Mouse (Mus musculus) left cerebral cortex, postnatal 10 days (tissue): ENCODE measurements around the gene Ihh. TPM values are rescaled to one million over a fixed set of nuclear protein-coding genes. Genes with fewer than 3 reads are reported as not detected.

ENCODE experiments used
- DNase-seq, 2 experiments: peaks; one replicate each; pipeline ENCODE4 v3.0.0; 2021 to 2022; ENCODE audit warnings: low spot score in 2 of 2, mixed read lengths in 1 of 2; ENCODE audit errors: extremely low spot score in 1 of 2
- intact Hi-C: fragments of 180-260 bp; cut with DNase I; formaldehyde crosslinking; loops from one replicate; pipeline ENCODE4 v1.15.1; 2025
- total RNA-seq, 2 experiments: library from RNA; stranded (reverse); gene quantifications; 2 replicates each; pipeline ENCODE4 v1.2.3; 2021

Ihh gene
- total RNA-seq, 2 experiments from 2014 or later = 0.45 to 0.47 TPM

DNA sequence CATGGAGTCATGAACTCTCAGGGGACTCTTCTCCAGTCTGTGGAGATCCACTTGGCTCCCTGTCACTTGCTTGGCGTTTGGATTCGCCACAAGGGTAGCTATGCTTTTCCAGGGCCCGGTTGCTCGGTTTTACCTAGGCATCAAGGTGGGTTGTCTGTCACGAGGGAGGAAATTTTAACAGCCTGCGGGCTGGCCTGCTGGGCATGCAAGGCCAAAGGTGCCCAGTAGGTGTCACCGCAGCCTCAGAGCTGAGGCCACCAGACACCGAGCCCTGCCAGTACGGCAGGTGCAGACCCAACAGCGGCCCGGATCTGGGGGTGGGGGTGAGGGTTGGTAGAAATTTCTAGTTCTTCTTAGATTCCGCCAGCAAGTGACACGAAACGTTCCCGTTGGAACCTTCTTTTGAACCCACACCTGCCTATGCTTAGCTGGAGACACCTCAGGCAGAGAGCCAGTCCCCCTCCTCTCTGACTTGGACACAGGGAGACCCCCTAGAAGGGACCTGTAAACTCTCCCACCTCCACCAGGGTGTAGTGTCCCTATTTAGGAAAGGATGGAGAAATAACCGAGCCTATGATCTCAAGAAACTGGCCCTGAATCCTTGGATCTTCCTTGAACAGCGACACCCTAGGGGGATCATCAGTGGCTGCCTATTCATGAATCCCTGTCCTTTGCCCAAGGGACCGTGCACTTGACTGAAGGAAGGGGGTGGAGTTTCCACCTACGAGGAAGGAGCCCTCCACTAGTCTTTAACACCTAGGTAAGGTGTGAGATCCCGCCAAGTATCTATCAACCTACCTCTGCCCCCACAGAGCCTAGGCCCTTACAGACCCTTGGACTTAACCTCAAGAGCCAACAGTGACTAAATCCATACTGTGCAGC lies 2.4 kb downstream of the Ihh start:
- peak in 1 of 2 experiments; percentile 63 for DNase-seq
- intact Hi-C loops = no loop called here

DNA sequence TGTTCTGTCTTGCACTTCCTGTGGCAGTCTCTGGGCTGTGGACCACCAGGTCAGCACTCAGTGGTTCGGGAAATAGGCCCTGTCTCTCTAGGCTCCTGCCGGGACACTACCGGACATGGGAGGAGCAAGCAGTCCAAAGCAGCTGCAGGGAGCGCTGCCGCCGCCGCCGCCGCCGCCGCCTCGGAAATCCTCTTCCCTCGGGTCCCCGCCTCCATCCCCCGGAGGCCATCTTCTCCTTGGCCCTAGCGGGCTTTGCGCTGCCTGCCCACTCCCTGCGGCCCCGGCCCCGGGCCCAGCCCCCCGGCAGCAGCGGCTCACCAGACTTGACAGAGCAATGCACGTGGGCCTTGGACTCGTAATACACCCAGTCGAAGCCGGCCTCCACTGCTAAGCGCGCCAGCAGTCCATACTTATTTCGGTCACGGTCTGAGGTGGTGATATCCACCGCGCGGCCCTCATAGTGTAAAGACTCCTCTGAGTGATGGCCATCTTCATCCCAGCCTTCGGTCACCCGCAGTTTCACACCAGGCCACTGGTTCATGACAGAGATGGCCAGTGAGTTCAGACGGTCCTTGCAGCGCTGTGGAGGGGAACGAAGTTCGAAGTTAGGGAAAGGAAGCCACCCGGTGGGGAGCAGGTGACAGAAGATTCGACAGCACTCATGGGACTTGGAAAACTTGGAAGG lies 3.3 kb downstream of the Ihh start:
- intact Hi-C loops = no loop called here
- peak in 1 of 2 experiments; percentile 72 for DNase-seq

DNA sequence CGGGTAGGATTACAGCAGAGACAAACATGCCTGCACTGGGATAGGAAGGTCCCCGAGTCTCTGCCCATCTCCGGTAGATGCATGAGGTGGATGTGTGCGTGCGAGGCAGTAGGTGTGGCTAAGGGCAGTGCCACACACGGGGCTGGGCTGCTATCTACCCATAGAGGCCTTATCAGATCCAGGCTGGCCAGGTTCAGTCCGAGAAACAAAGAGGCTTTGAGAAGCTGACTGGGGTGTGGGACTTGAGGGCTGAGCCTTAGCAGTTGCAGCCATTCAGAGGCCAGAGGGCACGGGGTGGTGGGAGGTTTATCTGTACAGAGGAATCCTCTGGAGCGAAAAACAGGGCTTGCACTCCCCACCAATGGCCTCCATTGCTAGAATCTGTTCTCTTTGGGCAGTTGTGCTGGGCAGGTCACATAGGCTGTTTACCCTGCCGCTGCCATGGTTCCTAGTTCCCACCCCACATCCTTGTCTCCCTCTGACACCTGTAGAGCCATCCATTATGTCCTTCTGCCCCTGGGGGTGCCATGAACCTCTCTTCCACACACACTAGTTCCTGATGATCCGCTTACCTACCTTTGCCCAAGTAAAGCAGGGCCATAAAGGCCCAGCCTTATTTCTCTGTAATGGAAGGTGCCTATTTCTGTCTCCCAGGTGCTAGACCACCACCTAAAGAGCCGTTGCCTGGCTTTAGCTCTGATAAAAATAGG lies 9.7 kb downstream of the Ihh start:
- no peak for DNase-seq
- intact Hi-C loops = no loop called here

DNA sequence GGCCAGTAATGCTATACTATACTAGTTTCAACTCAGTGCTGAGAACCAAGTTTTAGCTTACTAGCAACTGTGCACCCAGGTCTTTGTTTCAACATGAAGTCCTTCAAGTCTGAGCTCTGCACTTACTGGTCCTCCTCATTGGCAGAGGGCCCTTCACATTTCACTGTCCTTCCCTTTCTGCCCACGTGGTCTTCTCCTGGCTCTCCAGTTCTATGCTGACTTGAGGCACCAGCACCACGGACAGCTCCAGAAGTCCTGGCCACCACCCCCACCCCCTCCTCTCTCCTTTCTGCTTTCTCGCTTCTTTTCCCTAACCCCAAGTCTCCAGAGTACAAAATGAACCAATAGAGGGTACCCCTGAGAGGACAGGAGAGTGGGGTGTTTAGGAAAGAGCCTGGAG lies 11.7 kb downstream of the Ihh start:
- DNase-seq = no peak

DNA sequence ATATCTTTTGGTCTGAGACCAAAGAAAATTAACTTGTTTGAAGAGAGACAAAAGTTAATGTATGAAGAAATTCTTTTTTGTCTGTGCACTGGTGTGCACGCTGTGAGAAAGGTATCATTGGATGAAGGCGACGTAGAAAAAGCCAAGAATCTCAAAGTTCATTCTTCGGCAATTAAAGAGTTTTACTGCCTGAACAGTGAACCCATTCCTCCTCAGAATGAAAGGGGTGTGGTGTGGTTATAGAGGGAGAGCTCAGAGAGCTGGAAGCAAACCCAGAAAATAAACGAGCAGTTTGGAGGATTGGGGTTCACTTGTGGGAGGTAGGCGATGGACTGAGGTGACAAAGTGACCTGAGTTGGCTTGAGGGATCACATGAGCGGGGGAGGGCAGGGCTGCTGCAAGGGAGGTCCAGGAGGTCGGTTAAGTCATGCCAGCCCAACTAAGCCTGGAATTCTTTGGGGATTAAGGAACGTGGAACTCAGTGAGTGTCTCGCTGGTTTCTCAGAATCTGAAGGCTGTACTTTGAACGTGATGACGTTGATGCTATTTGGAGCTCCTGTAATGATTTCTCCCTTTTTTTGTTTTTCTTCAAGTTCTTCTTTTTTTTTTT lies 15.1 kb downstream of the Ihh start:
- intact Hi-C loops = no loop called here
- no peak for DNase-seq

More for the DNA sequence above, 11.7 kb downstream of the Ihh start:
- intact Hi-C loops = no loop called here

DNA sequence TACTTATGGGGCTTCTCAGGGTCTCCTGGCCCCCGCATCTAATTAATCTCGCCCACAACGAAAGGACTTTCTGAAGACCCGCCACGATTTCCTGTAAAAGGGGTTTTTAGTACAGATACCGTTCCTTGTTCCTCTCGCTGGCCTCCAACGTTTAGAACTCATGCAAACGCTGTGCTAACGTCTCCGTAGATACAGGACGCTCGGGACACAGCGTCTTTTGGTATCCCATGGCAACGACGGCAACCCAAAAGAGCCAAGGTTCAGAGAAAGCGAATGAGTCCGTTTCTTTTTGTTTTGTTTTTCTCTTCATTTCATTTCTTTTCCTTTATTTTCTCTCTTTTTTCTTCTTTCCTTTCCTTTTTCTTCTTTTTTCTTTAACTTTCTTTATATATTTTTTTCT lies 16.1 kb downstream of the Ihh start, which contains the start of gene Cfap65:
TSS of gene Cfap65 (minus strand) at position 198 of the 400 bp plus-strand sequence.
- intact Hi-C loops = no loop called here
- DNase-seq = peak; percentile 59 to 63

DNA sequence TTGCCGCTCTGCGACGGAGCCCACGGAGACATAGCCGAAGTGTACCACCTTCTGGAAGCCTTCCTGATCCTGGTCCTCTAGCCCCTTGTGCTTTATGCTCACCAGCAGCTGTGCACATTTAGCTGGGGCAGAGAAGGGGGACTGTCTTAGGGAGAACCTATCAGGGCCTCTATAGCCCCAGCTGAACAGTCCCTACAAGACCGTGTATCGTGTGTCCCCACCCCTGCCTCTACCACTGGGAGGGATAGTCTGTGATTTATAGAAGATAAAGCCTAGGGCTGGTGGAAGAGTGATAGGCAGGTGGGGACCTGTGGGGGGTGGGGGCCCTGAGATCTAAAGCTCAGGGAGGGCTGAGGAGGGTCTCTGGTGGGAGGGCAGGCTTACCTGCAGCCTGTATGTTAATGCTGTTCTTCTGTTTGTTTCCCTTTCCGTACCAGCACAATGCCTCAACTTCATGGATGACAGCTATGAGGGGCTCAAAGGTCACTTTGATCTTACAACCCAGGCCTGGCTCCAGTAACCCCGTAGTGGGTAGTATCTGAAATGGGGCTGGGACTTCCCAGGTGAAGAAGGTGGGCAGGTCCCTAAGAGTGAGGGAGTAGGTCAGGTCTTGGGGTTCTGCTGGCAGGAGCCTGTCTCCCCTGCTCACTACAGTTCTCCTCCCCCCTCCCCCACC lies 23.7 kb downstream of the Ihh start:
- no peak for DNase-seq
- intact Hi-C loops = no loop called here

DNA sequence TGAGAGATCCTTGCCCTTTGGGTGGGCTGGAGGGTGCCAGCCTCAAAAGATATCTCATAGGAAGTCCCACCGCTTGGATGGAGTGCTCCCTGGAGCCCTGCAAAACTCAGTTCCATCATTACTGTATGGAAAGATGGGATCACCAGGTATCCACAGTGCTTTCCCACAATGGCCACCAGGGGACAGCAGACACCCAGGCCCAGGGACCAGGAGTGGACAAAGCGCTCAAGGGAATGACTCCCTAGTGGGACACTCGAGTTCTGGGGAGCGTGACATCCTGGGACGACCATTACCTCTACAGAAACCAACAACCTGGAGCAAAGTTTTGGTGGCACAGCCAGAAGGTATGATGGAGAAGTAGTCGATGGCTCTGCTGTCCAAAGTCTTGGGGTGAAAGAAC lies 24.8 kb downstream of the Ihh start:
- no peak for DNase-seq
- intact Hi-C loops = no loop called here

DNA sequence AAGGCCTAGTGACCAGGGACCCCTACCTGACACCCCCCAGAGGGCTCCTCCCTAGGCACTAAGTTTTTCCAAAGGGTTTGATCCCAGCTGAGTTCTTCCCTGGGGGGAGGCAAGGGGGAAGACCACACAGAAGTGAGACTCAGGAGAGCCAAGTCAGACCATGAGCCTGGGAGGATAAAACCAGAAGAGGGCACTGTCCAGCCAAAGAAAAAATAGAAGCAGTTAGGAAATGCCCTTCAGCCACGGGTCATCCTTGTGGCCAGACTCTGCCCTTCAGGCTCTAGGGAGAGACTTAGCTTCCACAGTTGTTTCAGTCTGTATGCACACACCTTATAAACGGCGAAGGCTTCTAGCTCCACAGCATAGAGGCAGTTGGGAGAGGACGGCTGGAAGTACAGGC lies 27.0 kb downstream of the Ihh start:
- intact Hi-C loops = no loop called here
- no peak for DNase-seq

DNA sequence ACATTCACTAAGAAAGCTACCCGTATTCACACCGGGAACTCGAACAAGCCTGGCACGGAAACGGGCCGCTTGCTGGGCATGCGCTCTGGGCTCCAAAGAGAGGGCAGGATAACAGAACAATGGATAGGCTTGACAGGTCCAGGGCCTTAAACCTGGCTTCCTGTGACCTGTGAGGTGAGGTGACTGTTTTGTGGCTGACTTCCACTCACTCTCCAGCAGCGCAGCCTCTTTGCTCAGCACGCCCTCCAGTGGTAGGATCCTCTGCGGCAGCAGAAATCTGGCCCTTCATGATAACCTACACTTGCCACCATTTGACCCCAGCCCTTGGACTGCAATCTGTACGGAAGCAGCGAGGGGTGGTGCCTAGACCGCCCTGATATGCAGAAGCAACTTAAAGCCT lies 35.8 kb downstream of the Ihh start:
- DNase-seq = no peak
- intact Hi-C loops = no loop called here

DNA sequence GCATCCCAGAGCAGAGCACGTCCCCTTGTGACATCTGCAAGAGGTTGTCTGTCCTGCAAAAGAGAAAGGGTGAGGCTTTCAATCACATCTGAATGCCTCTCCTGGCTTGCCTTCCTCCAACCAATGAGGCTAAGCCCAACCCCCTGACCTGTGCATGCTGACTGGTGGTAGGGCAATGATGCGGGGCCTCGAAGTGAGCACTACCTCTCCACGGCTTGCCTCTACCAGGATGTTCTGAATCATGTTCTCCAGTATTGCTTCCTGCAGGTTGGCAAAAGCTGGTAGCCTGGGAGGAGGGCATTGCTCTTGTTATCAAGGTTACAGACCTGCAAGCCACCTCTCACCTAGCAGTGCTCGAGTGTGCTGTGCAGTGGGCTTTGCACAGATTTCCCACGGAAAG lies 49.3 kb downstream of the Ihh start:
- intact Hi-C loops = no loop called here
- DNase-seq = no peak

DNA sequence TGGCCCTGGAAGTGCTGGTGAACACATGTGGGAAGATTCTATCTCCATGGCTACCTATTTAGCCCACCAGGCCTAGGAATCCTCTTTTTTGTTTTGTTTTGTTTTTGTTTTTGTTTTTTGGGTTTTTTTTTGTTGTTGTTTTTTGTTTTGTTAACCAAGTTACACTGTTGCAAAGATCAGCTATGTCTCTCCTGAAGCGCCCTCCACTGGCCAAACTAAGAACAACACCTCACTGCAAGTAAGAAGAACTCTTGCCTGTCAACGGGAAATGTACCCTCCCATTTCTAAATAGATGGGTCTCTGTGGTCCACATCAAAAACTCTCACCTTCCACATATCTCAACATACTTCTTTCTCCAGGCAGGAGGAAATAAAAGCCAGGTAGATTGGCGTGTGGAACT lies 49.8 kb downstream of the Ihh start:
- intact Hi-C loops = no loop called here
- DNase-seq = peak in 1 of 2 experiments; percentile 71

DNA sequence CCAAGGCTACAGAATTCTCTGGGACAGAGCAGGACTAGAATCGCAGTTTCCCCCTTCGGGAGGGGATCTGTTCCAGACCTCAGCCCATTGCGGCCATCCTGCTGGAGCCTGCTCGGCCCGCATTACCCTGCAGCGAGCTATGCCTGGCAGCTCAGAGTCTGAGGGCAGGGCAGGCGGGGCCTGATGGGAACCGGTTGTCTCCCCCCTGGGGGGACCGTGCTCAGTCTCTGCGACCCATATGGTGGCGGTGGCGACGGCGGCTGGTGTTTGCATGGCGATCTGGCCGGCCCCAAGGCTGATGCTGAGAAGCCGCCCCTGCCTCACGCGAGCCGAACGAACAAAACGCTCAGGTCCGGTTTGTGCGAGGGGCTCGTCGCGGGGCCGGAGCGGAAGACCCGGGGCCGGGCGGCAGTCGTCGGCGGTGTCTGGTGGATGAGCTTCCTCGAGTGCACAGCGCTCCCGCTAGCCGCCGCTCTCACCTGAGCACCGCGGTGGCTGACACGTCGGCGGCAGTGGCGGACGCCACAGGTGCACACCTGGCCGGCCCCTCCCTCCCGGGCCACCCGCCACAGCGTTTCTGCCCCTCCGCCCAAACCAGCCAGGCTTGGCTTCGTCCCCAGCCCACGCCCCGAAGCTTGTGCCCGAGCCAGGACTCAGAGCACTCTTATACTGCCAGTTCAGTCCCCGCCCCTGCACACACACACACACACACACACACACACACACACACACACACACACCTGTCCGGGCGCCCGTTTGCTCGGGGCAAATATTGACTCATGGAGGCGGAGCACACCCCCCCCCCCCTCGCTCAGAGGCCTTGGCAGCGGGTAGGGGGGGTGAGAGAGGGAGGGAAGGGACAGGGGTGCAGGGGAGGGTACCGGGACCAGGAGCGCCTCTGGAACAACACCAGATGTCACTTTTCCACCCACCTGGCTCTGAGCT lies 50.9 kb downstream of the Ihh start:
- no peak for DNase-seq
- intact Hi-C loops = no loop called here

DNA sequence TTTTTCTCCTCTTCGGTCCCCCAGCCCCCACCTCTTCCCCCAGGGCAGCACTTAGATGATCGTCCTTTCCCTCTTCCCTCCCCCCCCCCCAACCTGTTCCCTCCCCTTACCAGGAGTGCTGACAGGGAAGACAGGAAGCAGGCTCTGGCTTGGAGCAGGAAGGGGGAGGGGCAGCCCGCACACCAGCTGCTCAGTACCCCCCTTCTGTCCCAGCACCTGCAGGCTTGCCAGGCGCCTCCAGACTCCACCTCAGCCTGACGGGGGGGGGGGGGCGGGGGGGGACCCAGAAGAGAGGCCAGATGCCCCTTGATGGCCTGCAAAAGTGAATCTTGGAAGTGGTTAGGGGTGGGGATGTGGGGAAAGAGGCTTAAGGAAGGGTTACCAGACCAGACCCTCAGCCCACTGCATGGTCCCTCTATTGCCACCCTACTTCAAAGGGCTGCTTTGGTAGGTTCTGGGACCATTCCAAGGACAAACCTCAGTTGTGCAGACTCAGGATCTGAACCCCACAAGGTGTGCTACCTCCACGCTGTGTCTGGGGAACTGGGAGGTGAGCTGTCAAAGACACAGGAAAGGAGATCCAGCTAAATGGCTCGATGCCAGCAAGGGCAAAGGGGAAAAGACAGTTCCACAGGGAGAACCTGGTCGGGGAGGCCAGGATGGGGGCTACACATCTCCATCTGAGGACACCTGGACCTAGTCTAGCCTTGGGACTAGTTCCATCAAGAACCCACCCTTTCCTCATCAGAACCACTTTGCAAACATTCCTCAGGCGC lies 52.6 kb downstream of the Ihh start:
- intact Hi-C loops = no loop called here
- no peak for DNase-seq

DNA sequence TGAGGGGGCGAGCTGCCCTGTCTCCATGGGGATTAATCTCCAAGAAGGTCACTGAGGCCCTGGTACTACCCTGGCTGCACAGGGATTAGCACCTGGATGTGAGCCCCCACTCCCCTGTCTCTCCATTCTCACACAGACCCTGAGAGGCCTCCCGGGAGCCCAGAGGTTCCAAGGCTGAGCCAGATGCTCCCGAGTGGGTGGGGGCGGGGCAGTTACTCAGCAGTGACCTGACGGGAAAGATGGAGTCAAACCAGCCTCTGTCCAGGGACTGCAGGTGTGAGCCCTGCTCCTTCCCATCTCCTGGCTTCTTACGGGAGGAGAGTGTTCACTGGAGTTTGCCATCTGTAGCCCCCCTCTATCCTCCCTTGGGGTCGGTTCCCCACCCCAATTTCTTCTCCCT lies 53.5 kb downstream of the Ihh start:
- DNase-seq = no peak
- intact Hi-C loops = no loop called here
